Mouse (Mus musculus): ENCODE measurements at regions not wholly inside any gene's neighbourhood (a gene's known extent, or its start where the extent isn't known, plus 50 kb on each side); places are given as distances from the start of the nearest gene placed in this dataset.

GRCm38 (mm10) chr13:31317066-31317465, 238.9 kb upstream of the Foxq1 start:
- WGBS = 66% methylated on average over 8 of the region's 8 CpGs
- Histone ChIP-seq H3K27ac (no peak overlapping the region), H3K27me3 (ENCODE audit: control insufficient read depth, insufficient read depth, low read length) (no peaks in the 10 kb centered on the region; the same call in 1 of the 2 replicates), H3K4me1 (ENCODE audit: control insufficient read depth, insufficient read depth, low read length) (peaks cover 3% of the 10 kb centered on the region; the same call in 1 of the 2 replicates), H3K36me3 (ENCODE audit: control insufficient read depth, insufficient read depth, low read length) (no peaks in the 10 kb centered on the region), H3K79me2 (replicated peaks; ENCODE audit: control insufficient read depth, insufficient read depth, low read length) (no peaks in the 10 kb centered on the region), H3K9ac (ENCODE audit: low read depth, low read length) (no peak overlapping the region), H3K4me3 (no peak overlapping the region)
- no peak for TF ChIP-seq POLR2A (IDR thresholded peaks at IDR 0.05; ENCODE audit: insufficient read depth, low read depth, low read length)
- TF ChIP-seq EP300 (IDR thresholded peaks at IDR 0.05; ENCODE audit: insufficient read depth, low read depth, low read length) = no peak
- intact Hi-C loops (cut with DNase I) = no loop called here
- no peak for DNase-seq

- Histone ChIP-seq H3K4me1 (ENCODE audit: control insufficient read depth, insufficient read depth, low read length) (0 out of 2 replicates have a peak, but pooled peaks cover 1% of the 10 kb centered on the region), H3K27me3 (ENCODE audit: control insufficient read depth, insufficient read depth, low read length) (no peaks in the 10 kb centered on the region; the same call in 1 of the 2 replicates), H3K27ac (no peak overlapping the region), H3K36me3 (ENCODE audit: control insufficient read depth, insufficient read depth, low read length) (no peaks in the 10 kb centered on the region), H3K4me3 (no peak overlapping the region), H3K9ac (ENCODE audit: low read depth, low read length) (no peak overlapping the region), H3K79me2 (replicated peaks; ENCODE audit: control insufficient read depth, insufficient read depth, low read length) (no peaks in the 10 kb centered on the region)
- intact Hi-C loops (cut with DNase I) = no loop called here
- 92% methylated on average over 2 of the region's 2 CpGs for WGBS
- no peak for DNase-seq
- no peak for TF ChIP-seq EP300 (IDR thresholded peaks at IDR 0.05; ENCODE audit: insufficient read depth, low read depth, low read length)
- TF ChIP-seq POLR2A (IDR thresholded peaks at IDR 0.05; ENCODE audit: insufficient read depth, low read depth, low read length) = no peak
- TF ChIP-seq CTCF (IDR thresholded peaks at IDR 0.05) = no peak
Observed at GRCm38 (mm10) chr13:31318008-31318407, 237.9 kb upstream of the Foxq1 start.

GRCm38 (mm10) chr13:31321411-31321810, 234.5 kb upstream of the Foxq1 start:
- H3K36me3 ChIP-seq (ENCODE audit: control insufficient read depth, insufficient read depth, low read length) = no peaks in the 10 kb centered on the region
- no peak overlapping the region for H3K4me3 ChIP-seq
- no peaks in the 10 kb centered on the region for H3K79me2 ChIP-seq (replicated peaks; ENCODE audit: control insufficient read depth, insufficient read depth, low read length)
- intact Hi-C loops (cut with DNase I) = no loop called here
- H3K4me1 ChIP-seq (ENCODE audit: control insufficient read depth, insufficient read depth, low read length) = no peaks in the 10 kb centered on the region
- no peak for DNase-seq
- H3K9ac ChIP-seq (ENCODE audit: low read depth, low read length) = no peak overlapping the region
- H3K27ac ChIP-seq = no peak overlapping the region
- H3K27me3 ChIP-seq (ENCODE audit: control insufficient read depth, insufficient read depth, low read length) = no peaks in the 10 kb centered on the region
- TF ChIP-seq EP300 (IDR thresholded peaks at IDR 0.05; ENCODE audit: insufficient read depth, low read depth, low read length) (no peak), POLR2A (IDR thresholded peaks at IDR 0.05; ENCODE audit: insufficient read depth, low read depth, low read length) (no peak), CTCF (IDR thresholded peaks at IDR 0.05) (no peak)
- WGBS = 58% methylated on average over 2 of the region's 2 CpGs

GRCm38 (mm10) chr13:31326269-31326851, 229.6 kb upstream of the Foxq1 start:
- no peaks in the 10 kb centered on the region for H3K4me1 ChIP-seq (ENCODE audit: control insufficient read depth, insufficient read depth, low read length)
- H3K27me3 ChIP-seq (ENCODE audit: control insufficient read depth, insufficient read depth, low read length) = no peaks in the 10 kb centered on the region
- H3K27ac ChIP-seq = no peak overlapping the region
- 57% methylated on average over 12 of the region's 12 CpGs for WGBS
- H3K79me2 ChIP-seq (replicated peaks; ENCODE audit: control insufficient read depth, insufficient read depth, low read length) = no peaks in the 10 kb centered on the region
- DNase-seq = no peak
- intact Hi-C loops (cut with DNase I) = no loop called here
- no peak overlapping the region for H3K4me3 ChIP-seq
- no peaks in the 10 kb centered on the region for H3K36me3 ChIP-seq (ENCODE audit: control insufficient read depth, insufficient read depth, low read length)
- H3K9ac ChIP-seq (ENCODE audit: low read depth, low read length) = no peak overlapping the region
- TF ChIP-seq EP300 (IDR thresholded peaks at IDR 0.05; ENCODE audit: insufficient read depth, low read depth, low read length) (no peak), POLR2A (IDR thresholded peaks at IDR 0.05; ENCODE audit: insufficient read depth, low read depth, low read length) (no peak)

GRCm38 (mm10) chr13:31327511-31327951, 228.4 kb upstream of the Foxq1 start:
- DNase-seq = no peak
- intact Hi-C loops (cut with DNase I) = no loop called here
- no peaks in the 10 kb centered on the region for H3K79me2 ChIP-seq (replicated peaks; ENCODE audit: control insufficient read depth, insufficient read depth, low read length)
- H3K27me3 ChIP-seq (ENCODE audit: control insufficient read depth, insufficient read depth, low read length) = no peaks in the 10 kb centered on the region
- no peaks in the 10 kb centered on the region for H3K4me1 ChIP-seq (ENCODE audit: control insufficient read depth, insufficient read depth, low read length)
- TF ChIP-seq EP300 (IDR thresholded peaks at IDR 0.05; ENCODE audit: insufficient read depth, low read depth, low read length) (no peak), POLR2A (IDR thresholded peaks at IDR 0.05; ENCODE audit: insufficient read depth, low read depth, low read length) (no peak), CTCF (IDR thresholded peaks at IDR 0.05) (no peak)
- no peaks in the 10 kb centered on the region for H3K36me3 ChIP-seq (ENCODE audit: control insufficient read depth, insufficient read depth, low read length)
- no peak overlapping the region for H3K4me3 ChIP-seq
- 57% methylated on average over 7 of the region's 7 CpGs for WGBS
- H3K27ac ChIP-seq = no peak overlapping the region
- no peak overlapping the region for H3K9ac ChIP-seq (ENCODE audit: low read depth, low read length)

GRCm38 (mm10) chr13:31328756-31329155, 227.2 kb upstream of the Foxq1 start:
- Histone ChIP-seq H3K4me3 (no peak overlapping the region), H3K27me3 (ENCODE audit: control insufficient read depth, insufficient read depth, low read length) (no peaks in the 10 kb centered on the region), H3K79me2 (replicated peaks; ENCODE audit: control insufficient read depth, insufficient read depth, low read length) (no peaks in the 10 kb centered on the region), H3K36me3 (ENCODE audit: control insufficient read depth, insufficient read depth, low read length) (no peaks in the 10 kb centered on the region), H3K9ac (ENCODE audit: low read depth, low read length) (no peak overlapping the region), H3K4me1 (ENCODE audit: control insufficient read depth, insufficient read depth, low read length) (no peaks in the 10 kb centered on the region), H3K27ac (no peak overlapping the region)
- no peak for TF ChIP-seq EP300 (IDR thresholded peaks at IDR 0.05; ENCODE audit: insufficient read depth, low read depth, low read length)
- no peak for TF ChIP-seq CTCF (IDR thresholded peaks at IDR 0.05)
- no peak for TF ChIP-seq POLR2A (IDR thresholded peaks at IDR 0.05; ENCODE audit: insufficient read depth, low read depth, low read length)
- intact Hi-C loops (cut with DNase I) = no loop called here
- DNase-seq = no peak
- WGBS = 72% methylated on average over 8 of the region's 8 CpGs

Data from heart, adult 2 months (tissue).